Mouse (Mus musculus): ENCODE measurements around the gene Ifnlr1. TPM values are rescaled to one million over a fixed set of nuclear protein-coding genes. Genes with fewer than 3 reads are reported as not detected.
A peak's percentile ranks its signal among the peaks of the same experiment; 100 is the strongest.

Ifnlr1 gene
- total and polyA plus RNA-seq, 3 experiments: 0.03 TPM; not detected in 2

GRCm38 (mm10) chr4:135667266-135667844, 18.7 kb upstream of the Ifnlr1 start:
- H3K9ac ChIP-seq (ENCODE audit: control insufficient read depth, low read depth, low read length, poor library complexity, severe bottlenecking): no peak overlapping the region
- H3K27me3 ChIP-seq (ENCODE audit: control insufficient read depth in 1 of 2, insufficient read depth in 2 of 2, low read length in 2 of 2): no peaks in the 10 kb centered on the region; a peak in 1 of 4 replicates
- TF ChIP-seq SMC3 (IDR thresholded peaks at IDR 0.05; ENCODE audit: low read depth, low read length) (peak; percentile 87), POLR2AphosphoS5 (IDR thresholded peaks at IDR 0.05; ENCODE audit: borderline replicate concordance, low read depth, low read length) (no peak), ZC3H11A (IDR thresholded peaks at IDR 0.05; ENCODE audit: low read depth, low read length) (peak; percentile 78), RAD21 (IDR thresholded peaks at IDR 0.05; ENCODE audit: low read depth, low read length) (peak; percentile 83), CTCF (IDR thresholded peaks at IDR 0.05 in 2 of 3, conservative IDR thresholded peaks at IDR 0.05 in 1 of 3; ENCODE audit: control insufficient read depth in 1 of 3, insufficient read depth in 1 of 3, low read depth in 2 of 3, low read length in 3 of 3, poor library complexity in 1 of 3, severe bottlenecking in 1 of 3) (peak; percentile 46 to 82 (median 51)), NRF1 (IDR thresholded peaks at IDR 0.05; ENCODE audit: insufficient read depth, low read depth, low read length, poor library complexity, severe bottlenecking) (no peak), MEF2A (IDR thresholded peaks at IDR 0.05; ENCODE audit: extremely low read depth, insufficient replicate concordance, low read depth, low read length, poor library complexity, severe bottlenecking) (no peak), MXI1 (IDR thresholded peaks at IDR 0.05; ENCODE audit: low read depth, low read length) (no peak), MYC (IDR thresholded peaks at IDR 0.05; ENCODE audit: low read depth, low read length) (no peak)
- H3K27ac ChIP-seq (ENCODE audit: control insufficient read depth, low read depth, low read length): no peak overlapping the region
- peak; percentile 66 for DNase-seq (ENCODE audit: low read depth, low spot score)
- no peak overlapping the region for H3K4me3 ChIP-seq (ENCODE audit: control insufficient read depth in 1 of 2, insufficient read depth in 1 of 2, low read depth in 2 of 2, low read length in 2 of 2)
- no peaks in the 10 kb centered on the region; a peak in 1 of 4 replicates for H3K4me1 ChIP-seq (ENCODE audit: control insufficient read depth in 1 of 2, insufficient read depth in 2 of 2, low read length in 2 of 2)
- no peaks in the 10 kb centered on the region for H3K79me2 ChIP-seq (ENCODE audit: control insufficient read depth, insufficient read depth, low read length, poor library complexity)
- no peaks in the 10 kb centered on the region for H3K36me3 ChIP-seq (ENCODE audit: control insufficient read depth in 1 of 2, insufficient read depth in 2 of 2, low read length in 2 of 2)
- no peaks in the 10 kb centered on the region for H3K9me3 ChIP-seq (replicated peaks; ENCODE audit: insufficient read depth, low read length)

- H3K4me3 ChIP-seq (ENCODE audit: control insufficient read depth in 1 of 2, insufficient read depth in 1 of 2, low read depth in 2 of 2, low read length in 2 of 2): no peak overlapping the region
- H3K9me3 ChIP-seq (replicated peaks; ENCODE audit: insufficient read depth, low read length): no peaks in the 10 kb centered on the region
- H3K36me3 ChIP-seq (ENCODE audit: control insufficient read depth in 1 of 2, insufficient read depth in 2 of 2, low read length in 2 of 2): no peaks in the 10 kb centered on the region
- H3K79me2 ChIP-seq (ENCODE audit: control insufficient read depth, insufficient read depth, low read length, poor library complexity): no peaks in the 10 kb centered on the region
- H3K4me1 ChIP-seq (ENCODE audit: control insufficient read depth in 1 of 2, insufficient read depth in 2 of 2, low read length in 2 of 2): no peaks in the 10 kb centered on the region
- no peak overlapping the region for H3K9ac ChIP-seq (ENCODE audit: control insufficient read depth, low read depth, low read length, poor library complexity, severe bottlenecking)
- H3K27ac ChIP-seq (ENCODE audit: control insufficient read depth, low read depth, low read length): no peak overlapping the region
- peaks cover 3% of the 10 kb centered on the region in 2 experiments; a peak in 2 of 4 replicates for H3K27me3 ChIP-seq (ENCODE audit: control insufficient read depth in 1 of 2, insufficient read depth in 2 of 2, low read length in 2 of 2)
- TF ChIP-seq ZKSCAN1 (IDR thresholded peaks at IDR 0.05; ENCODE audit: low read depth, low read length) (no peak), USF2 (IDR thresholded peaks at IDR 0.05; ENCODE audit: borderline replicate concordance in 1 of 2, insufficient read depth in 1 of 2, low read depth in 1 of 2, low read length in 2 of 2) (0 out of 4 replicates have a peak, but pooled peaks of 1 of the 2 experiments have one; percentile 30), USF1 (IDR thresholded peaks at IDR 0.05; ENCODE audit: low read depth, low read length) (peak; percentile 83), RCOR1 (IDR thresholded peaks at IDR 0.05; ENCODE audit: low read depth, low read length) (no peak)
- no peak for DNase-seq (ENCODE audit: low read depth, low spot score)
Measured at GRCm38 (mm10) chr4:135673507-135673906, 12.6 kb upstream of the Ifnlr1 start.
